Mouse (Mus musculus) kidney, postnatal 36 days (tissue): ENCODE results near the gene Ltbp1.

Experiments
- DNase-seq, 2 experiments: peaks; one replicate each; pipeline ENCODE4 v3.0.0; 2021 to 2022; ENCODE audit warnings: mixed read lengths in 2 of 2

Ltbp1 gene

GRCm38 (mm10) chr17:75307070-75308011, 302.0 kb downstream of the Ltbp1 start:
- DNase-seq, result no peak

- peak in 1 of 2 experiments; percentile 3 for DNase-seq
These were observed 311.7 kb downstream of the Ltbp1 start for GRCm38 (mm10) chr17:75317106-75317505.

- DNase-seq, result no peak
These were observed 317.9 kb downstream of the Ltbp1 start for GRCm38 (mm10) chr17:75323229-75323628.

GRCm38 (mm10) chr17:75323766-75324165, 318.4 kb downstream of the Ltbp1 start:
- DNase-seq, result no peak

GRCm38 (mm10) chr17:75328102-75328639, 322.8 kb downstream of the Ltbp1 start:
- no peak for DNase-seq

GRCm38 (mm10) chr17:75330366-75330765, 325.0 kb downstream of the Ltbp1 start:
- DNase-seq, result no peak

GRCm38 (mm10) chr17:75331421-75331951, 326.1 kb downstream of the Ltbp1 start:
- no peak for DNase-seq

- DNase-seq, result no peak
These were observed 326.9 kb downstream of the Ltbp1 start for GRCm38 (mm10) chr17:75332289-75332688.

- no peak for DNase-seq
These were observed 327.6 kb downstream of the Ltbp1 start for GRCm38 (mm10) chr17:75333011-75333410.

- DNase-seq, result no peak
These were observed 328.4 kb downstream of the Ltbp1 start for GRCm38 (mm10) chr17:75333759-75334158.

- DNase-seq, result no peak
These were observed 330.3 kb downstream of the Ltbp1 start for GRCm38 (mm10) chr17:75335649-75336048.

GRCm38 (mm10) chr17:75341227-75341626, 335.9 kb downstream of the Ltbp1 start:
- no peak for DNase-seq

GRCm38 (mm10) chr17:75345116-75345515, 339.7 kb downstream of the Ltbp1 start:
- no peak for DNase-seq

GRCm38 (mm10) chr17:75347414-75347813, 342.0 kb downstream of the Ltbp1 start:
- no peak for DNase-seq

GRCm38 (mm10) chr17:75349109-75349508, 343.7 kb downstream of the Ltbp1 start:
- DNase-seq, result no peak

- no peak for DNase-seq
These were observed 344.2 kb downstream of the Ltbp1 start for GRCm38 (mm10) chr17:75349602-75350001.

- DNase-seq, result no peak
These were observed 348.0 kb downstream of the Ltbp1 start for GRCm38 (mm10) chr17:75353323-75353722.

GRCm38 (mm10) chr17:75355431-75355830, 350.1 kb downstream of the Ltbp1 start:
- no peak for DNase-seq

- no peak for DNase-seq
These were observed 354.7 kb downstream of the Ltbp1 start for GRCm38 (mm10) chr17:75360111-75360510.

GRCm38 (mm10) chr17:75366332-75366731, 361.0 kb downstream of the Ltbp1 start:
- DNase-seq, result no peak

GRCm38 (mm10) chr17:75367486-75368155, 362.3 kb downstream of the Ltbp1 start:
- no peak for DNase-seq

- peak in 1 of 2 experiments; percentile 31 for DNase-seq
These were observed 363.2 kb downstream of the Ltbp1 start for GRCm38 (mm10) chr17:75368580-75368979.

- peak; percentile 24 to 48 for DNase-seq
These were observed 364.0 kb downstream of the Ltbp1 start for GRCm38 (mm10) chr17:75369351-75369750.
